Mouse (Mus musculus): ENCODE data around the gene Psmb2. TPM values are rescaled to one million over a fixed set of nuclear protein-coding genes. Genes with fewer than 3 reads are reported as not detected.

Psmb2 gene
- polyA plus RNA-seq, 1 experiment from 2014 or later: 610 TPM

DNA sequence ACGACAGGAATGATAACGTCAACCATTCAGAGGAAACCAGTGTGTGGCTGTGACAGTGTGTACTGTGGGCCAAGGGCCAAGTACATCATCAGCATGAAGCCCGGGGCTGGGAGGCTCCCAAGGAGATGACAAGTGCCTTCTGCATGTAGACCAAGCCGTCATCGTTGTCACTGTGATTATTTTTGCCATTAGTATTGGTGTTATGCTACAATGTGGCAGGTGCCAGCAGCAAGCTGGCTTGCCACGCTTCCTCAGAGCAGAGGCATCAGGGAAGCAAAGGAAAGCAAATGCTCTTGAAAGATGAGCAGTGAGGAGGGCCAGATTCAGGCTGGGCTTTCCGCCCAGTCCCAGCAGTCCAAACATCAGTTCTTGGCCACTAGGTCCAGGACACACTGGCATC, 16.2 kb upstream of the Psmb2 start:
- Histone ChIP-seq H3K4me3 (no peak overlapping the region), H3K36me3 (no peaks in the 10 kb centered on the region), H3K27me3 (ENCODE audit: low read depth, poor library complexity, severe bottlenecking) (no peaks in the 10 kb centered on the region), H3K27ac (replicated peaks) (no peak overlapping the region), H3K9me3 (replicated peaks) (no peaks in the 10 kb centered on the region), H3K4me1 (no peaks in the 10 kb centered on the region)
- 80% methylated on average over 7 of the region's 7 CpGs for WGBS
- DNase-seq (ENCODE audit: low spot score): no peak

DNA sequence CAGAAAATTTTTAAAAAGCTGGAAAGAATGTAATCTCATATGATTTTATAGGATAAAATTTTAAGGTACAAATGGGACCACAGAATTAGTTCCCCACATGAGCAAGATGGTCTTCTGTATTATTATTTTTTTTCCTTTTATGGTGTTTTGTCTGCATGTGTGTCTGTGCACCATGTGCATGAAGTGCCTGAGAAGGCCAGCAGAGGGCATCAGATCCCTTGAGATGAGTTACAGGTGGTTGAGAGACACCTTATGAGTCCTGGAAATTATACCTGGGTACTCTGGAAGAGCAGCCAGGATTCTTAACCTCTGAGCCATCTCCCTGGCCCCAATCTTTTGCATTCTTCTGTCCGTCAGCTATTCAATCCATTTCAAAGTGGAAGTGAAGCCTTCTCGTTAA, 10.4 kb upstream of the Psmb2 start:
- Histone ChIP-seq H3K36me3 (no peaks in the 10 kb centered on the region), H3K27me3 (ENCODE audit: low read depth, poor library complexity, severe bottlenecking) (no peaks in the 10 kb centered on the region)

DNA sequence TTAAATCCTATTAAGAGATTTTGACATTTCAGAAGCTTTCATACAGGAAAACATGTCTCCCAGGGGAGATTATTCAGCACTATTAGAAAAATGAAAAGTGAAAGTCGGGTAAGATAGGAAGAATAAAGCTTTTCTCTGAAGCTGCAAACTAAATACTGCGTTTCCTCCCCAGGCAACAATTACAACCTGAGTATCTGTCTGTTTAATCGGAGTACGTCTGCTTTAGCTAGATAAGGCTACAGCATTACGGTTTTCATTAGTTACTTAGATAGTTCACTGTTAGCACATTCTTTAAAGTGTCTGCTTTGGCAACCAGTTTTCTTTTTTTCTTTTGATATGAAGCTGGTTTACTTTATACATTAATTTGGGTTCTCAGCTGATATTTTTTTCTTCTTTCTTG, 4.9 kb downstream of the Psmb2 start:
- Histone ChIP-seq H3K27ac (replicated peaks) (no peak overlapping the region), H3K36me3 (peaks cover 34% of the 10 kb centered on the region), H3K4me3 (no peak overlapping the region), H3K9me3 (replicated peaks) (no peaks in the 10 kb centered on the region), H3K4me1 (peaks cover 19% of the 10 kb centered on the region), H3K27me3 (ENCODE audit: low read depth, poor library complexity, severe bottlenecking) (no peaks in the 10 kb centered on the region)
- no peak for DNase-seq (ENCODE audit: low spot score)
- WGBS: 92% methylated on average over 5 of the region's 5 CpGs

More for the DNA sequence above, 10.4 kb upstream of the Psmb2 start:
- no peak for DNase-seq (ENCODE audit: low spot score)
- Histone ChIP-seq H3K27ac (replicated peaks) (no peak overlapping the region), H3K4me1 (no peaks in the 10 kb centered on the region), H3K9me3 (replicated peaks) (no peaks in the 10 kb centered on the region; the same call in 1 of the 2 replicates), H3K4me3 (no peak overlapping the region)
- WGBS: 85% methylated on average over 2 of the region's 2 CpGs

DNA sequence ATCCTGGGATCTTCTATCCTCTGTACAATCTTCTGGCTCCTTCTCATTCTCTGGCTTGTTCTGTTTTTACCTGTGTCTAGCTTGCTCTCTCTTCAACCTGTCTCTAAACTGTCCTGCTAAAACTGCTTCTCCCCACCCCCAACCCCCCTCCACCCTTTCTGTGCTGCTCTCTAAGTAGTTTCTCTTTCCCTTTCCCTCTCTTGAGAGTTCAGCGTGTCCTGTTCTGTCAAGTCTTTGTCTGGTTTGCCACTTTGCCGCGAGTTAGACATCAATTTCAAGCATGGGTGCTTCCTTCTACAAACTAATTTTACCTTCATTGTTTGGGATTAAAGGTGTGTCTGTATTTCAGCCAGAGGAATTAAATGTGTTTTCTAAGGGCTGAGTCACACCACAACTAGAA, 5.7 kb downstream of the Psmb2 start:
- H3K4me1 ChIP-seq: peaks cover 18% of the 10 kb centered on the region
- no peak for DNase-seq (ENCODE audit: low spot score)
- no peak overlapping the region for H3K27ac ChIP-seq (replicated peaks)
- H3K27me3 ChIP-seq (ENCODE audit: low read depth, poor library complexity, severe bottlenecking): no peaks in the 10 kb centered on the region
- H3K4me3 ChIP-seq: no peak overlapping the region
- H3K9me3 ChIP-seq (replicated peaks): no peaks in the 10 kb centered on the region
- peaks cover 42% of the 10 kb centered on the region for H3K36me3 ChIP-seq
- 65% methylated on average over 3 of the region's 3 CpGs for WGBS

DNA sequence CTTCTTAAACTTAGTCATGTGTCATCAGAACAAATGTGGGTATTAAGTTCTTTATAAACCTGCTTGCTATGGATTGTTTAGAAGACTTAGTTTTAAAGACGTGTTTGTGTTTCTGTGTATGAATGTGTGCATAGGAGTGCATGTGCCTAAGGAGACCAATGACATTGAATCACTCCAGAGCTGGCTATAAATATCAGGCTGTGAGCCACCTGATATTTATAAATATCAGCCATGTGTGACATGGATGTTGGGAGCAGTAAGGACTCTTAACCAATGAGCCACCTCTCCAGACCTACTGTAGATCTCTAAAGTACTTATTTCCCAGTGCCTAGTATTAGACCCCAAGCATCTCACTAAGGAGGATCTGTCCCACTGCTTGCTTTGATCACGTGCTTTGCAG, 12.0 kb downstream of the Psmb2 start:
- no peak for DNase-seq (ENCODE audit: low spot score)
- H3K27ac ChIP-seq (replicated peaks): no peak overlapping the region
- H3K4me3 ChIP-seq: no peak overlapping the region
- H3K27me3 ChIP-seq (ENCODE audit: low read depth, poor library complexity, severe bottlenecking): no peaks in the 10 kb centered on the region
- H3K4me1 ChIP-seq: no peaks in the 10 kb centered on the region
- no peaks in the 10 kb centered on the region for H3K9me3 ChIP-seq (replicated peaks)
- H3K36me3 ChIP-seq: peaks cover 77% of the 10 kb centered on the region
- WGBS: 91% methylated on average over 2 of the region's 2 CpGs

DNA sequence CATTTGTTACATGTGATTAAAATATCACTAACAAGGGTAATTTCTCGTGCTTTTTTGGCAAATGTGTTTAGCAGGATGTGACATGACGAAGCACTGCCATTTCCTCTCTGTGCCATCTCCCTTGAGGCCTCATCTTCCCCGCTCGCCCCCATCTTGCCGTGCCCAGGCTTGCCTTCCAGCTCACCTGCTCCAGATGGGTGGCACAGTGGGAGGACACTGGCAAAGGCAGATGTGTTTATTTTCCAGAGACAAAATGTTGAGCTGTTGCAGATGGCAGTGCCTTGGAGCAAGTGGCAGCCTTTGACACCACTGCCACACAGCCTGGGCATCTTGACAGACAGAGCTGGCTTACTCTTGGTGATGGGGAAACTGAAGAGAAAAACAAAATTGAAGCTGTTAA, 15.6 kb downstream of the Psmb2 start:
- Histone ChIP-seq H3K27me3 (ENCODE audit: low read depth, poor library complexity, severe bottlenecking) (no peaks in the 10 kb centered on the region), H3K9me3 (replicated peaks) (no peaks in the 10 kb centered on the region), H3K27ac (replicated peaks) (no peak overlapping the region), H3K36me3 (peaks cover 63% of the 10 kb centered on the region), H3K4me1 (no peaks in the 10 kb centered on the region), H3K4me3 (no peak overlapping the region)
- 93% methylated on average over 5 of the region's 5 CpGs for WGBS
- no peak for DNase-seq (ENCODE audit: low spot score)

DNA sequence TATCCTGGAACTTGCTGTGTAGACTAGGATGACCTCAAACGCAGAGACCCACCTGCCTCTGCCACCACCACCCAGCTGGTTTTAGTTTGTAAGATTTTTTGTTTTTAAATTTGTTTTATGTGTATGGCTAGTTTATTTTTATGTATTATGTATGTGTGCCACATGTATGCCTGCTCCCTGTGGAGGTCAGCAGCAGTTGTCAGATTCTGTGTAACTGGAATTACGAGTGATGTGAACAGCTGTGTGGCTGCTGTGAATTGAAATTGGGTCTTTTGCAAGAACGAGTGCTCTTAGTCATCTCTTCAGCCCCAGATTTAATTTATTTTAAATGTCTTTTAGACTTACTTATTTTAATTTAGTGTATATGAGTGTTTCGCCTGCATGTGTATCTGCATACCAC, 19.5 kb downstream of the Psmb2 start:
- H3K27ac ChIP-seq (replicated peaks): no peak overlapping the region
- no peak for DNase-seq (ENCODE audit: low spot score)
- WGBS: 91% methylated on average over 4 of the region's 4 CpGs
- no peaks in the 10 kb centered on the region for H3K9me3 ChIP-seq (replicated peaks)
- H3K36me3 ChIP-seq: peaks cover 61% of the 10 kb centered on the region
- no peaks in the 10 kb centered on the region for H3K27me3 ChIP-seq (ENCODE audit: low read depth, poor library complexity, severe bottlenecking)
- H3K4me1 ChIP-seq: peaks cover 8% of the 10 kb centered on the region
- no peak overlapping the region for H3K4me3 ChIP-seq

DNA sequence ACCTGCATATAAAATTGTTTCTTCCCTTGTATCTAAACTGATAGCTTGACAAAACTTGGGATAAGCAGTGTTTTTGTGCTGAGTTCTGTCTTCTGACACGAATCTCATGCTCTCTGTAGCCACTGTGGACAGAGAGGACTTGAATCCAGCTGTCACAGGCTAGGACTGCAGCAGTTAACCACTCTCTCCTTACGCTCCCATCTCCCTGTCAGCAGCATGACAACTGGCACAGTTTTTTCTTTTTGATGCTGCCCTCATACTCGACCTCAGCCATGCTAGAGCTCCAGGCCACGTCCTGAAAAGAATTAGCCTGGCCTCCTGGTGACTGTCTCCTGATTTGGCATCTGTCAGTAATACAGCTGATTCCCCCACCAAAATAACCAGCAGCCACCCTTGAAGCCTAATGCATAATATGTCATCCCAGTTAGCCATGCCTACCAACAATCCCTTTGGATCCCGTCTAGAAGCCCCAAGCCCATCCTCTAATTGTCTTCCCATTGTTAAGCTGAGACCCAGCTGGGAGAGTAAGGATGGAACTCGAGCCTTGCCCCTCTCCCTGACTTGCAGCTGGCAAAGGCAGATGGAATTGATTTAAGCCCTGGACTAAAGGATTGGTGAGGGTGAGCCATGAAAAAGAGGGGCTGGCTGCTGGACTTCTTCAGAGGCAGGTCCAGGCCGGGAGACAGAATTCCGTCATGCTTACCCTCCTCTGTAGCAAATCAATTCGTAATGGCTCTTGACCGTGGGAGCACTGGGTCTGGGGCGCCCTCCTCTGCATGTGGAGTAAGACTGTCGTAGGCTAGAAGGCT, 29.4 kb downstream of the Psmb2 start:
- Histone ChIP-seq H3K9me3 (replicated peaks) (no peaks in the 10 kb centered on the region), H3K4me3 (no peak overlapping the region), H3K36me3 (peaks cover 87% of the 10 kb centered on the region), H3K4me1 (peaks cover 38% of the 10 kb centered on the region), H3K27ac (replicated peaks) (peak overlapping the region; percentile 43; the same call in 1 of the 2 replicates), H3K27me3 (ENCODE audit: low read depth, poor library complexity, severe bottlenecking) (no peaks in the 10 kb centered on the region)
- WGBS: 53% methylated on average over 12 of the region's 12 CpGs
- peak; percentile 79 for DNase-seq (ENCODE audit: low spot score)

DNA sequence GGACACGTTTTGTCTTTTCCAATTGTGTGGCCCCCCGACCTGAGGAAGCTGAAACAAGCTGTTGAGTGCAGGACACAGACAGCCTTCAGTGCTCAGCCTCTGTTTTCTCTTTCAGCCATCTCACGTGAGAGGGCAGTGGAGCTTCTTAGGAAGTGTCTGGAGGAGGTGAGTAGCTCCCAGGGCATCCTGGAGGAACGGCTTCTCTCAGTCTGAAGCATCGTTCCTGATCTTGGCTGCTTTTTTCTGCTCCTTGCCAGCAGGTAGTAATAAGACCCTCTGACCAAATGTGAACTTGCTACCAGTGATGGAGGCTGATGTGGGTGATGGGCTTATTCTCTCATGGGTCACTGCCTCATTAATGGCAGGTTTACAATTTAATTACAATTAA, 30.0 kb downstream of the Psmb2 start:
- peak overlapping the region; percentile 43; the same call in 1 of the 2 replicates for H3K27ac ChIP-seq (replicated peaks)
- WGBS: 60% methylated on average over 5 of the region's 5 CpGs
- H3K4me3 ChIP-seq: 0 out of 2 replicates have a peak overlapping the region, but pooled peaks have one; percentile 0
- H3K9me3 ChIP-seq (replicated peaks): no peaks in the 10 kb centered on the region
- H3K27me3 ChIP-seq (ENCODE audit: low read depth, poor library complexity, severe bottlenecking): no peaks in the 10 kb centered on the region
- peaks cover 86% of the 10 kb centered on the region for H3K36me3 ChIP-seq
- H3K4me1 ChIP-seq: peaks cover 38% of the 10 kb centered on the region
- no peak for DNase-seq (ENCODE audit: low spot score)

DNA sequence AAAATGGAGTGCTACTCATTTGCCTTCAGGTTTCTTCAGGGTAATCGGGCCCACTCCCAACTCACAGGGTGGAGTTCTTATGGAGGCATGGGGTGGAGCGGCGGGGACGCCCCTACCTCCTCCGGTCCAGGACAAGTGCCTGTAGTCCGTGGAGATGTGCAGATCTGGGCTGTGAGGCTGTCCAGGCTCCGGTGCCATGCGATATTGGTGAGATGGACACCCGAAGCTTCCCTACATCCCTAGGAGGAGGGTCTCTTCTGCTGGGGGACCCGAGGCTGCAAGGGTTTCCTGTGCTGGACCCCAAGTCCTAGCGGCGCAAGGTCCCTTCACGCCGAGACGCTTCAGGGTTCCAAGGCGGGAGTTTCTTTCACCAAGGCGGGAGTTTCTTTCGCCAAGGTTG, 54.7 kb downstream of the Psmb2 start:
- 2% methylated on average over 18 of the region's 18 CpGs for WGBS
- H3K9me3 ChIP-seq (replicated peaks): no peaks in the 10 kb centered on the region
- DNase-seq (ENCODE audit: low spot score): no peak
- H3K4me3 ChIP-seq: peak overlapping the region; percentile 32
- no peaks in the 10 kb centered on the region for H3K36me3 ChIP-seq
- H3K27ac ChIP-seq (replicated peaks): no peak overlapping the region
- peaks cover 87% of the 10 kb centered on the region for H3K27me3 ChIP-seq (ENCODE audit: low read depth, poor library complexity, severe bottlenecking)
- peaks cover 30% of the 10 kb centered on the region for H3K4me1 ChIP-seq

DNA sequence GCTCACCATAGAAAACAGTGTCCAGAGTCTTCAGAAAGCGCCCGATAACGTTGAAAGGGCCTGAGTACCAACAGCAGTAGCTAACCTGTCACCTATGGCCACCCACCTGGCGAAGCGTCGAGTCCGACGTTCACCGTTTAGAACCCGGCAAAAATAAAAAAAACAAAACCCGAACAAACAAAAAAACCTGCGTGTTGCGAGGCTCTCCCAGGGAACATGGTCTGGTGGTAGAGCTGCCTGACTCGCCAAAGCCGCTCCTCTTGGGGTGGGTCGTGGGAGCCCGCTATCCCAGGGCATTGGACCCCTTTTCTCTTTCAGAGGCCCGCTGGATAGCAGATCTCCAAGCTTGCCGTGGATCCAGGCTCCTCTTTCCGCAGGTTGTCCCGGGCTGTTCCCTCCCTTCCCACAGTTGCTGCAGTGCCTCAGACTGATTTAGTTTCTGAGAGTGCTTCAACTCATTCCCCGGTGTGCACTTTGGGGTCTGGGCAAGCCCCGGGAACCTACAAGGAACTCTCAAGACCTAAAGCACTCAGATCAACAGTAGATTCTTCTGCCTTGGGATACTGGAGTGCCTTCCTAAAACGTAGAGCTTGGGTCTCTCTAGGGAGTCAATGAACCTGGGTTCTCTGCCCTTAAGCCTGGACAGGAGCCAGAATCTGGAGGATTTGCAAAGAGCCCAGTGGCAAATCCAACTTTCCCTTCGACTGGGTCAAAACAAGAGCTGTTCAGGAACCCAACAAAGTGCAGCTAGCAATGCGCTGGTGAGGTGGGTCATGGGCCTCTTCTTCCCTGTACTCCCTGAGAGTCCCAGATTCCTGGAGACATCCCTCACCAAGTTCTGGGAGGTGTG, 55.3 kb downstream of the Psmb2 start:
- DNase-seq (ENCODE audit: low spot score): peak; percentile 37
- 4% methylated on average over 26 of the region's 26 CpGs for WGBS
- H3K36me3 ChIP-seq: no peaks in the 10 kb centered on the region
- H3K4me1 ChIP-seq: peaks cover 30% of the 10 kb centered on the region
- peak overlapping the region; percentile 32 for H3K4me3 ChIP-seq
- H3K27ac ChIP-seq (replicated peaks): no peak overlapping the region
- H3K27me3 ChIP-seq (ENCODE audit: low read depth, poor library complexity, severe bottlenecking): peaks cover 93% of the 10 kb centered on the region
- no peaks in the 10 kb centered on the region for H3K9me3 ChIP-seq (replicated peaks)

DNA sequence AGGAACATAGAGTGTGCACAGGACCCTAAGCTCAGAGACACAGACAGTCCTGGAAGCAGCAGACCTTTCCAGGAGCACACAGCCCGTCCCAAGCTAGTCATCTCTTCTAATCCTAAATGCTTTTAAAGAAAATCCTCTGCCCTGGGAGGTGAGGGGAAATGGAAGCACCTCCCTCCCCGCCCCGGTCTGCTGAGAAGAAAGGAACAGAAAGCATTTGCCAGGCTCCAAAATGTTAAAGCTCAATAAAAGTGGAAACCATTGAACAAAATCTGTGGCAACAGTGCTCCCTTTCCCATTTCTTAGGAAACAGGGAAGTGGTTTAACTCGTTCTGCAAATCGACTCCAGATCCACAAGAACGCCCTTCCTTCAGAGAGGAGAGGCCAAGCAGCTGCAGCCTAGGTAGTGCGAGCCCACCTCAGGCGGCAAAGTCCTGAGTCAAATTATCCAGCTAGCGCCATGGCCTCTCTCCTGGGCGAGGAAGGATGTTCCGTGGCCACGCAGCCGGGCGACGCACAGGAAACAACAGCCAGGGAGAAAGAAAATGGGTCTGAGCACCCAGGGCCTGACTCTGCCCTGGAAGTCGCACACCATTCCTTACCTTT, 56.7 kb downstream of the Psmb2 start:
- peaks cover 30% of the 10 kb centered on the region for H3K4me1 ChIP-seq
- H3K9me3 ChIP-seq (replicated peaks): no peaks in the 10 kb centered on the region
- peaks cover 100% of the 10 kb centered on the region for H3K27me3 ChIP-seq (ENCODE audit: low read depth, poor library complexity, severe bottlenecking)
- peak overlapping the region; percentile 45; the same call in 1 of the 2 replicates for H3K4me3 ChIP-seq
- H3K27ac ChIP-seq (replicated peaks): no peak overlapping the region
- no peaks in the 10 kb centered on the region for H3K36me3 ChIP-seq
- whole genome bisulfite sequencing: 1% methylated on average over 16 of the region's 16 CpGs
- peak; percentile 46 for DNase-seq (ENCODE audit: low spot score)
